Mouse (Mus musculus): ENCODE results near the gene Pcbd2. TPM values are rescaled to one million over a fixed set of nuclear protein-coding genes. Genes with fewer than 3 reads are reported as not detected.

The Pcbd2 gene
- polyA plus RNA-seq, 1 experiment = 86.3 TPM

DNA sequence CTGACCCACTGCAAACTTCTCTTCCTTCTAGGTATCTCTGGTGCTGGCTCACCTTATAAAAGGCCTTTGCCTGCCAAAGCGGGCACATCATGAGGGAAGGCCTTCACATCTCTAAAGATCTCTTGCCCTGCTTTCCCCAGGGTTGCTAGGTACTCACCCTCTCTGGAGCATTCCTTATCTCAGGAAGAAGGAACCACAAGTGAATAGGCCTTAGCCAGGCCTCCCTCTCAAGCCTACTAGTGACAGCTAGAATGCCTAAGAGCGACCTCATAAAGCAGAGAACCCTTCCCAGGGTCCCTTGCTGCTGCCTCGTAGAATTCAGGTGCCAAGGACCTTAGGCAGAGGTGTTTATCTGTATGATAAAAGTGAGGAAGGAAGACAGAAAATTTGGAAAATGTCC, 57.1 kb downstream of the Pcbd2 start, which contains the start of gene Catsper3:
Catsper3 (plus strand) TSS at position 301 of the 400 bp plus-strand sequence.
- Histone ChIP-seq H3K4me3 (ENCODE audit: insufficient read depth, low read depth, low read length) (no peak within 1 kb of the TSS), H3K27ac (replicated peaks; ENCODE audit: low read depth, low read length) (no peak within 1 kb of the TSS), H3K4me1 (ENCODE audit: control insufficient read depth, insufficient read depth, insufficient read length, low read length) (no peaks in the 10 kb centered on the region)

DNA sequence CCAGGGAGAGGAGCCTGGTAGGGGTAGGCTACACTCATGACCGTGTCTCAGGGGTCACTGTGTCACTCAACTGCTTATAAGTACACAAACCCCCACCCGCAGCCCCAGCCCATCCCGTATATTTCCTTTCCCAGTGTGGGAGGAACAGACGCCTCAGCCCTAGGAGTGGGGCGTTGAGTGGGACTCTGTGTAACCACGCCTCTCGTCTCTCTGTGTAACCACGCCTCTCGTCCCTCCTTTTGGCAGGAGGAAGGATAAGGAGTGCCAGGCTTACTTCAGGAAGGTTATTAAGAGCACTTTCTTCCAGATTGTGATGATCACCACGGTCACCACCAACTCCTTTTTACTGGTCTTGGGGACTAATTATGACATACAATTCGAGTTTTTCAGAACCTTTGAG, 59.0 kb downstream of the Pcbd2 start:
- H3K27ac ChIP-seq (replicated peaks; ENCODE audit: low read depth, low read length) = no peak overlapping the region
- no peak overlapping the region for H3K4me3 ChIP-seq (ENCODE audit: insufficient read depth, low read depth, low read length)
- no peaks in the 10 kb centered on the region for H3K4me1 ChIP-seq (ENCODE audit: control insufficient read depth, insufficient read depth, insufficient read length, low read length)

DNA sequence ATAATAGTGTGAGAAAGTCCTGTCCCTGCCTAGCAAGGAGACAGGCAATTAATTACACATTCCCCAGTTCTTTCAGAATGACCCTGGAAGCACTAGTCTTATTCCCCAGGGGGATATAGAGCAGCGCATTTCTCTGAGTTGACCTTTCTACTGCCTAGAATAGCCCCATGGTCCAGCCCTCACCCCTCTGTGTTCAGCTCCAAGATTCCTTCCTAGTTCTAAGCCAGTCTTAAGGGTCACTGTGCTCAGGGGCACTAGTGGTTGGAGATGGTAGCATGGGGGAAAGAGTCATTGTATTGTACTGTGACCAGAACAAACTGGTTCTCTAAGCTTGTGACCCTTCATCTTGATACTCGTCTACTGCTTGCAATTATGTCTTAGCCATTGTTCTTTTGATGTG, 74.1 kb downstream of the Pcbd2 start:
- Histone ChIP-seq H3K27ac (replicated peaks; ENCODE audit: low read depth, low read length) (no peak overlapping the region), H3K4me3 (ENCODE audit: insufficient read depth, low read depth, low read length) (no peak overlapping the region), H3K4me1 (ENCODE audit: control insufficient read depth, insufficient read depth, insufficient read length, low read length) (0 out of 2 replicates have a peak, but pooled peaks cover 2% of the 10 kb centered on the region)

DNA sequence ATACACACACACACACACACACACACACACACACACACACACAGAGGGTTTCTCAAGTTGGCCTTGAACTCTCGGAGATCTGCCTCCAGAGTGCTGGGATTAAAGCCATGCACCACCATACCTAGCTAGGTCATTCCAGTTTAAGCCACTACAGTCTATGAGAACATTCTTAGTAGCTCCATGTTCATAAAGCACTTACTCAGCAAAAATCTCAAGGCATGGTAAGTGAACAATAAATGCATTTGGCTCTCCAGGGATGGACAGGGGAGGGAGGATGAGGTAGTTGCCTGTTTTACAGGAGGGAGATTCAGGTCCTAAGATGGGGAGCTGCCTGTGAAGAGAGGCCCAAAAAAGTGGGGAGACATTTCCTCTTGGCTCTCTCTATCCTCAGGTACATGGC, 76.8 kb downstream of the Pcbd2 start:
- Histone ChIP-seq H3K4me3 (ENCODE audit: insufficient read depth, low read depth, low read length) (no peak overlapping the region), H3K27ac (replicated peaks; ENCODE audit: low read depth, low read length) (no peak overlapping the region), H3K4me1 (ENCODE audit: control insufficient read depth, insufficient read depth, insufficient read length, low read length) (0 out of 2 replicates have a peak, but pooled peaks cover 2% of the 10 kb centered on the region)

DNA sequence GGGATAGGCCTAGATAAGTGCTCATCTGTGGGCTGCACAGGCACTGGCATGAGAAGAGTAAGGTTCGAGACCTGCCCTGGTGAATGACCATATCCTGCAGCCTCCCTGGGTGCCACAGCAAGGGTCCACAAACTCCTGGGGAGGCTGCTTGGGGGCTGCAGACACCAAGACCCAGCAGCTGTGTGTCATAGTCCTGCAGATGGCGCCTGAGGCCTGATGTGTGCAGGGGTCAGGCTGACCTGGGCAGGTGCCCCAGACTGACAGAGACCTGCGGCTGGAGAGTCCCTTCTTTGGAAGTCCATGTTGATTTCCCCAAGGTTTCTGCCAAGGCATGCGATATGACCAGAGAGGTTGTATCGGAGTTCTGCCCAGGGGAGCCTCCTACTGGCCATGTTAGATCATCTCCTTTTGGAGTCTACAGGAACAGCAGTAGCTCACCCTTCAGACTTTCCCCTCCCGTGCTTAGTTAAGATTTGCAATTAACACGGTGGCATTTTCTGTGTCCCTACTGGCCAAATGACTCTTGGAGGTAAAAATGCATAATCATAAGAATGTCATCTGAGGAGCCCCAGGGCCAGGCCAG, 82.0 kb downstream of the Pcbd2 start:
- Histone ChIP-seq H3K4me3 (ENCODE audit: insufficient read depth, low read depth, low read length) (no peak overlapping the region), H3K27ac (replicated peaks; ENCODE audit: low read depth, low read length) (no peak overlapping the region), H3K4me1 (ENCODE audit: control insufficient read depth, insufficient read depth, insufficient read length, low read length) (peaks cover 4% of the 10 kb centered on the region; the same call in 1 of the 2 replicates)

DNA sequence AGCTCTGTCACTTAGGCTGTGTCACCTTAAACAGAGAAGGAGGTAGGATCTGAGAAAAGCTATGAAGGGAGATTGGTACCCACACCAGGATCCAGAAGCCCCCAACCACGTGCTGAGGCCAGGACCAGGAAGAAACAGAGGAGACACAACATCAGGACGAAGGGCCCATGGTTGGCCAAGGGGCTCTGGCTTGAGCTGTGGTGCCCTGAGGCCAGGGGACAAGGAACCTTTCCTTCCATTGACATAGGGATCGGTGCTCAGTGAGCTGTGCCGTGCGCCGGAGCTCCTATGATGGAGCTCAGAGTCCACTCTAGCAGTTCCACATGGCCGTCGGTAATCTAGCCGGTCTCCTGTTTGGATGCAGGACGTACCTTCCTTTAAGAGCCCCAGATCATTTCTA, 82.5 kb downstream of the Pcbd2 start:
- no peak overlapping the region for H3K27ac ChIP-seq (replicated peaks; ENCODE audit: low read depth, low read length)
- no peak overlapping the region for H3K4me3 ChIP-seq (ENCODE audit: insufficient read depth, low read depth, low read length)
- H3K4me1 ChIP-seq (ENCODE audit: control insufficient read depth, insufficient read depth, insufficient read length, low read length) = peaks cover 4% of the 10 kb centered on the region; the same call in 1 of the 2 replicates

DNA sequence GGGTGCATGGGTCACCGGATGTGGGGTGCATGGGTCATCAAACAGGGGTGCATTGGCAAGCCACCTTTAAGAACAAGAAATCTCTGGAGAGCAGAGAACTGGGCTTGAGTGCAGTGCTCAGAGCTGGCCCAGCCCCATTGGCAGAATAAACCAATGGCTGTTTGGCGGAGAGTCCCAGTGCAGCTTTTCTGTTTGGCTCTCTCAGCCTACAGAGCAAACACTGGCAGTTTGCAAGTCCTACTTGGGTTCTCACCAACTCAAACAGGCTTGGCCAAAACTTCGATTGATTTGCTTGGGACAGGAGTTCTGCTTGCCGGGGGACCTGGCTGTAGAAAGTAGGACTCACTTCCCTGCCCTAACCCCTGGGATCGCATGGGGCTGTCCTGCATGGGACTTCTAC, 83.8 kb downstream of the Pcbd2 start:
- Histone ChIP-seq H3K4me1 (ENCODE audit: control insufficient read depth, insufficient read depth, insufficient read length, low read length) (peaks cover 4% of the 10 kb centered on the region; the same call in 1 of the 2 replicates), H3K27ac (replicated peaks; ENCODE audit: low read depth, low read length) (no peak overlapping the region), H3K4me3 (ENCODE audit: insufficient read depth, low read depth, low read length) (no peak overlapping the region)

DNA sequence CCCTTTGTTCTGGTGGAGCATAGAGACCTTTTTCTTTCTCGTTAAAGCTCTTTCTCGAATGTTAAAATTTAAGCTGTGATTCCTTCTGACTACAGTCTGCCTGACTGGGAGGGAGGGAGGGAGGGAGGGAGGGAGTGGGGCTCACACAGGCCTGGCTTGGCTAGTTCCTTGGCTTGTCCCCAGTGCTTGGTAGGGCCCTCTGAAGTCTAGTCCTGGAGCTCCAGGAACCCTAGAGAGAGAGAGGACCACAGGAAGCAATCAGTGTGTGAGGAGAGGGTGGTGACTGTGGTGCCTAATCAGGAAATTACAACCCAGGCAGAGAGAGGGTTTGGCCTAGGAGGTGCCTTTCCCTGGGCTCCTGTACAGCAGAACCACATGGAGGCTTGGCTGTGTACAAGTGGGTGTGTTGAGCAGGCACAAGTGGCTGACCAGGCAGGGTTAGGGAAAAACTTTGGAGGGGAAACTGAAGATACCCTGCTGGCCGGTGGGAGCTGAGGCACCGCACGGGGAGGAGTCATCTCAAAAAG, 86.4 kb downstream of the Pcbd2 start:
- peaks cover 4% of the 10 kb centered on the region; the same call in 1 of the 2 replicates for H3K4me1 ChIP-seq (ENCODE audit: control insufficient read depth, insufficient read depth, insufficient read length, low read length)
- H3K27ac ChIP-seq (replicated peaks; ENCODE audit: low read depth, low read length) = no peak overlapping the region
- no peak overlapping the region for H3K4me3 ChIP-seq (ENCODE audit: insufficient read depth, low read depth, low read length)

DNA sequence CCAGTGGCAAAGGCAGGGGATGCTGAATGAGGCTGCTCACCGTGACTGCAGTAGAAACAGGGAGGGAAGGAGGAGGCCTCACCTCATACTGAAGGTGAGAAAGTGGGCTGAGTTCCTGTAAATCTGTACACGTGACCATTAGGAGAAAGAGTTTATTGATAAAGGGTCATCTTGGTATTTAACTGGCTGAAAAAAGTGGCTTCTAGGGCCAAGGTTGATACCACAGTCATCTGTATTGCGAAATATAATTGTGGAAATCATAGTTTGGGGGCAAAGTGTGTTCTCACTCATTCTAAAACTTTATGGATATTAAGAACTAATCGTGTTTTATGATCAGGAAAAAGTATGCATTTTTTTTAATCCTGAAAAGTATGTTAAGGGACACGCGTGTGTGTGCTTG, 87.7 kb downstream of the Pcbd2 start:
- Histone ChIP-seq H3K4me1 (ENCODE audit: control insufficient read depth, insufficient read depth, insufficient read length, low read length) (peaks cover 4% of the 10 kb centered on the region; the same call in 1 of the 2 replicates), H3K4me3 (ENCODE audit: insufficient read depth, low read depth, low read length) (no peak overlapping the region), H3K27ac (replicated peaks; ENCODE audit: low read depth, low read length) (no peak overlapping the region)

DNA sequence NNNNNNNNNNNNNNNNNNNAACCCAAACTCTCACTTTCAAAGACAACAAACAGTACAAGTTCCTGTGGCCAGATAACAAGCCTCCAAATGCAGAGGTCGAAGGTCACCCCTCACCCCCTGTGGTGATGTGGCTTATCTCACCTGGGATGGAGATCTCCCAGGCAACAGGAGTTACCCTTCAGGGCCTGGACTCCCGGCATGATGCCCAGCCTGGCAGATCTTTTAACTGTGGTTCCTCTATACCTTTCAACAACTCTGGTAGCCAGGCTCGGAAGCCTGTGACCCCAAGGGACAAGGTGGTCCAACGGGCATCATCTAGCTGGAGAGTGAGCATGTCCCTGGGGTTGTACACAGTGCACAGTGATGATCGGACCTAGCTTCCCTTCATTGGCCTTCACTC, 95.3 kb downstream of the Pcbd2 start:
- H3K27ac ChIP-seq (replicated peaks; ENCODE audit: low read depth, low read length) = no peak overlapping the region
- H3K4me3 ChIP-seq (ENCODE audit: insufficient read depth, low read depth, low read length) = no peak overlapping the region
- no peaks in the 10 kb centered on the region for H3K4me1 ChIP-seq (ENCODE audit: control insufficient read depth, insufficient read depth, insufficient read length, low read length)

DNA sequence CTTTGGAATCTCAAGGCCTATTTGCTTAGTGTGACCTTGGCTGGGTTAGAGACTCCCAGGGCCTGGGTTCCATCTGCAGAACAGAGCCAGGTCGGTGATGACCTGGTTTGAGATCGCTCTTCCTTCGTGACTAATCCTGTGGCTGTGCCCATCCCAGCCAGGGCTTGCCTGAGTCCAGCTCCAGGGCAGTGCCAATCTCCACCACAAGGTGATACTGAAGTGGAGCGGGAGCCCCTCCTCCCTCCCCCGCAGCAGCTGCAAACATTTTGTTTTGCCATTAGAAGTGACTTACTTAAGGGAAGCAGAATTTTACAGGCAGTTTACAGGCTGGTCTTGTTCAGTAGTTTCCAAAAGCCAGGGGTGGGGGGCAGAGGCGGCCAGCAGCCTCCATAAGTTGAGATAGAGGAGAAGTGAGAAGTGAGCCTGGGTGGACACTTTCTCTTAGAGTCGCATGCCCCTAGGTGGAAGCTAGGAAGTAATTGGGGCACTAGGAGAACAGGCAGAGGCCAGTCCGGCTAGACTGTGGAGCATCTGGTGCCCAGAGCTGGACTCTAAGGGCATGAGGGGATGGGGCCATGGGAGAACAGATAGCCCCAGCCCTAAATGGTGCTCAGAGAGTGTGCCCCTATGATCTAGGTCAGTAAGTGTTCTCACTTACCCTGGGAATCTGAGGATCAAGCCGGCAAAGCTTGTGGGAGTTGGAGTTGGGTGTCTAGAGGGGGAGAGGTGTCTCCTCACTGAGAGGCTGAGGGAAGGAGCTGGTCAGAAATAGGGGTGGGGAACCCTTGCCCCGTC, 97.2 kb downstream of the Pcbd2 start:
- Histone ChIP-seq H3K4me3 (ENCODE audit: insufficient read depth, low read depth, low read length) (no peak overlapping the region), H3K27ac (replicated peaks; ENCODE audit: low read depth, low read length) (no peak overlapping the region), H3K4me1 (ENCODE audit: control insufficient read depth, insufficient read depth, insufficient read length, low read length) (no peaks in the 10 kb centered on the region)

DNA sequence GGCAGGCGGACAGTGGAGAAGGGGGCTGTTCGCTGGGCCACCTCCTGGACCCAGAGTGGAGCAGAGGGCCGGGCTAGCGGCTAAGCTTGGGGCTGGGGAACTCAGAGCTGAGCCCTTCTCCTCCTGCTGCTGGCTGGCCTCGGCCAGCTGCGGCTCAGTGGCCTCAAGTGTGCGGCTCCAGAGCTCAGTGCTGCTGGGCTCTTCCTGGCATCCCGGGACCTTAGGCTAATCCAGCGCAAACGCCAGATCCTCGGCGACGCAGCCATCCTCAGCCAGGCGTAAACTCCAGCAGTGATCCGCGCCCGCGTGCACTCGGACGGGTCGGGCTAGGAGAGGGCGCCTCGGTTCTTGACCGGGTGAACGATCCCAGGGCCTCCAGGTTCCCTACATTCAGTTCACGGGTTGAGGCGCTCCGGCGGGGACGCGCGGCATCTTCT, 98.1 kb downstream of the Pcbd2 start:
- Histone ChIP-seq H3K4me3 (ENCODE audit: insufficient read depth, low read depth, low read length) (no peak overlapping the region), H3K27ac (replicated peaks; ENCODE audit: low read depth, low read length) (no peak overlapping the region), H3K4me1 (ENCODE audit: control insufficient read depth, insufficient read depth, insufficient read length, low read length) (no peaks in the 10 kb centered on the region)

DNA sequence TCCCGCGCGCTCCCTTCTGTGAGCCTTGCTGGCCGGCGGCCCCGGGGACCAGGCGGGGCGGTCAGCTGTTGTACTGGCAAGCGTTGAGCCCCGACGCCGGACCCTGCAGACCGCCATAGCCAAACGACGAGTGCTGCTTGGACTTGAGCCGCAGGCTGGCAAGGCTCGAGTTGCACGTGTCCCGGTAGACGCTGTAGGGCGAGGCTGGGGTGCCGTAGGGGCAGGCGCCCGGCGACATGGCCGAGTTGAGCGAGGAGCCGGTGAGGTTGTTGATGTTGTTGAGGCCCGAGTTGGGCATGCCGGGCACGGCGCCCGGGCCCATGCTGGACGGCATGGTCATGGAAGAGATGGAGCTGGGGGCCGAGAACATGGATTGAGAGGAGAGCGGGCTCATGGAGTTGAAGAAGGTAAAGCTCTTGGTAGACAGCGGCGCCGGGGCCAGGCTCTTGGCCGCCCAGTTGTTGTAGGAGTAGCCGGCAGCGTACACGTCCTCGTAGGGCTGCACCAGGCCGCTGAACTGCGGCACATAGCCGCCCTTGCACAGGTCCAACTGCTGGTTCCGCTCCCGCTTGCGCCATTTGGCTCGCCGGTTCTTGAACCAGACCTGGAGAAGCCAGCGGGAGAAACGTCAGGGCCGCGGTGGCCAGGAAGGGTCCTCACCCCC, 99.0 kb downstream of the Pcbd2 start:
- no peak overlapping the region for H3K27ac ChIP-seq (replicated peaks; ENCODE audit: low read depth, low read length)
- H3K4me3 ChIP-seq (ENCODE audit: insufficient read depth, low read depth, low read length) = no peak overlapping the region

More for the DNA sequence above, 99.0 kb downstream of the Pcbd2 start:
- H3K4me1 ChIP-seq (ENCODE audit: control insufficient read depth, insufficient read depth, insufficient read length, low read length) = no peaks in the 10 kb centered on the region; the same call in 1 of the 2 replicates

All from brown adipose tissue, adult 24 weeks (tissue).